Mouse (Mus musculus): ENCODE results near the gene Rasgef1c. TPM values are rescaled to one million over a fixed set of nuclear protein-coding genes. Genes with fewer than 3 reads are reported as not detected.

Gene Rasgef1c
- total and polyA plus RNA-seq, 2 experiments: not detected

GRCm38 (mm10) chr11:49937779-49938178 is 36.1 kb downstream of the Rasgef1c start:
- Histone ChIP-seq H3K27ac (replicated peaks; ENCODE audit: insufficient read depth, low read depth, low read length) (no peak overlapping the region), H3K9ac (ENCODE audit: low read depth, low read length) (no peak overlapping the region), H3K36me3 (ENCODE audit: control insufficient read depth, insufficient read depth, low read length) (no peaks in the 10 kb centered on the region), H3K79me2 (ENCODE audit: control insufficient read depth, insufficient read depth, low read length) (no peaks in the 10 kb centered on the region), H3K4me3 (ENCODE audit: insufficient read depth, low read depth, low read length) (no peak overlapping the region), H3K4me1 (ENCODE audit: control insufficient read depth, insufficient read depth, low read length) (no peaks in the 10 kb centered on the region), H3K27me3 (ENCODE audit: control insufficient read depth, insufficient read depth, low read length) (no peaks in the 10 kb centered on the region)
- WGBS: 95% methylated on average over 6 of the region's 6 CpGs
- no peak for DNase-seq (ENCODE audit: extremely low read depth, low read depth, low spot score)
- TF ChIP-seq POLR2A (IDR thresholded peaks at IDR 0.05; ENCODE audit: extremely low read depth, insufficient read depth, low read length): no peak
- no peak for TF ChIP-seq CTCF (IDR thresholded peaks at IDR 0.05; ENCODE audit: low read depth, low read length)

DNA sequence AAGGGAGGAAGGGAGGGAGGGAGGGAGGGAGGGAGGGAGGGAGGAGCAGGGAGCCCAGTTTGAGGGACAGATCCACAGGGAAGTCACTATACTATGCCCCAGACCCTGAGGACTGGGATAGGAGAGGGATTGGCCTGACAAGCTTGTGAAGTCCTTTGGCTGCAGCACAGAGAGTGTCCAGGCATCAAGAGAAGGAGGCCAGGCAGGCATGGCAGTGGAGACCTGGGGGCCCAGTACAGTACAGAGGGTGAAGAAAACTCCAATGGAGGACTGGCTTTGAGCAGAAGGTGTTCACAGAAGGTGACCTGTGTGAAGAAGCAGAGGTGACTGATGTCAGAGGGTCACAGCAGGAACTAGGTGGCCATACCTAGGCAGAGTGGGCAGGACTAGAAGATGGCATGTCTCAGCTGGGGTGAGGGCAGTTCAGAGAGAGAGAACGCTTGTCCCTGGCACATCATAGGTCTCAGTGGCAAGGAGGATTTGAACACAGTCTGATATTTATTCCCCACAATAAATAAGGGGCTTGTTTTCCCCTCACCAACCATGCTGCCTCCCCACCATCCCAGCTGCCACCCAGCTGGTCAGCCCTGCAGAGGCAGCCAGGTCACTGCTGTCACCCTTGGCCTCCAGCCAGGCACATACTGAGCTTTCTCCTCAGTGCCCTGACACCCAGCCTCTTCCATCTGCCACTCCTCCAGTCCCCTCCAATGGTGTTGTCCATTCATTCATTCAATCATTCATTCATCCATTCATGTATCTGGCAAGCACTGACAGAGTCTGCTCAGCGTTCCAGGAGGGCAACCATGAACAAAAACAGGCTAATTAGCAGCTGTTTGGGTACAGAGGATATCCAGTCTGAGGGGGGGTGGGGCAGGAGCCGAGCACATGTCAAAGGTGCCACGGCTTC is 36.9 kb downstream of the Rasgef1c start:
- Histone ChIP-seq H3K36me3 (ENCODE audit: control insufficient read depth, insufficient read depth, low read length) (no peaks in the 10 kb centered on the region), H3K4me1 (ENCODE audit: control insufficient read depth, insufficient read depth, low read length) (no peaks in the 10 kb centered on the region), H3K79me2 (ENCODE audit: control insufficient read depth, insufficient read depth, low read length) (no peaks in the 10 kb centered on the region), H3K27ac (replicated peaks; ENCODE audit: insufficient read depth, low read depth, low read length) (no peak overlapping the region), H3K4me3 (ENCODE audit: insufficient read depth, low read depth, low read length) (no peak overlapping the region), H3K9ac (ENCODE audit: low read depth, low read length) (no peak overlapping the region), H3K27me3 (ENCODE audit: control insufficient read depth, insufficient read depth, low read length) (no peaks in the 10 kb centered on the region)
- no peak for TF ChIP-seq CTCF (IDR thresholded peaks at IDR 0.05; ENCODE audit: low read depth, low read length)
- TF ChIP-seq POLR2A (IDR thresholded peaks at IDR 0.05; ENCODE audit: extremely low read depth, insufficient read depth, low read length): no peak
- 61% methylated on average over 4 of the region's 4 CpGs for WGBS
- no peak for DNase-seq (ENCODE audit: extremely low read depth, low read depth, low spot score)

- 69% methylated on average over 4 of the region's 4 CpGs for WGBS
- no peak for DNase-seq (ENCODE audit: extremely low read depth, low read depth, low spot score)
- Histone ChIP-seq H3K9ac (ENCODE audit: low read depth, low read length) (no peak overlapping the region), H3K4me3 (ENCODE audit: insufficient read depth, low read depth, low read length) (no peak overlapping the region), H3K4me1 (ENCODE audit: control insufficient read depth, insufficient read depth, low read length) (no peaks in the 10 kb centered on the region), H3K79me2 (ENCODE audit: control insufficient read depth, insufficient read depth, low read length) (no peaks in the 10 kb centered on the region), H3K36me3 (ENCODE audit: control insufficient read depth, insufficient read depth, low read length) (no peaks in the 10 kb centered on the region), H3K27ac (replicated peaks; ENCODE audit: insufficient read depth, low read depth, low read length) (no peak overlapping the region), H3K27me3 (ENCODE audit: control insufficient read depth, insufficient read depth, low read length) (no peaks in the 10 kb centered on the region)
- TF ChIP-seq CTCF (IDR thresholded peaks at IDR 0.05; ENCODE audit: low read depth, low read length) (no peak), POLR2A (IDR thresholded peaks at IDR 0.05; ENCODE audit: extremely low read depth, insufficient read depth, low read length) (no peak)
Observed at GRCm38 (mm10) chr11:49942841-49943240, 41.2 kb downstream of the Rasgef1c start.

GRCm38 (mm10) chr11:49943901-49944300 is 42.3 kb downstream of the Rasgef1c start:
- WGBS: 76% methylated on average over 5 of the region's 5 CpGs
- no peaks in the 10 kb centered on the region for H3K36me3 ChIP-seq (ENCODE audit: control insufficient read depth, insufficient read depth, low read length)

GRCm38 (mm10) chr11:49945726-49946125 is 44.1 kb downstream of the Rasgef1c start:
- no peaks in the 10 kb centered on the region for H3K4me1 ChIP-seq (ENCODE audit: control insufficient read depth, insufficient read depth, low read length)
- no peak overlapping the region for H3K27ac ChIP-seq (replicated peaks; ENCODE audit: insufficient read depth, low read depth, low read length)
- no peak overlapping the region for H3K4me3 ChIP-seq (ENCODE audit: insufficient read depth, low read depth, low read length)
- H3K79me2 ChIP-seq (ENCODE audit: control insufficient read depth, insufficient read depth, low read length): no peaks in the 10 kb centered on the region
- no peak overlapping the region for H3K9ac ChIP-seq (ENCODE audit: low read depth, low read length)
- no peak for DNase-seq (ENCODE audit: extremely low read depth, low read depth, low spot score)
- no peaks in the 10 kb centered on the region for H3K27me3 ChIP-seq (ENCODE audit: control insufficient read depth, insufficient read depth, low read length)
- TF ChIP-seq CTCF (IDR thresholded peaks at IDR 0.05; ENCODE audit: low read depth, low read length) (no peak), POLR2A (IDR thresholded peaks at IDR 0.05; ENCODE audit: extremely low read depth, insufficient read depth, low read length) (no peak)
- H3K36me3 ChIP-seq (ENCODE audit: control insufficient read depth, insufficient read depth, low read length): no peaks in the 10 kb centered on the region
- WGBS: 82% methylated on average over 4 of the region's 4 CpGs

More at GRCm38 (mm10) chr11:49943901-49944300, 42.3 kb downstream of the Rasgef1c start:
- Histone ChIP-seq H3K4me3 (ENCODE audit: insufficient read depth, low read depth, low read length) (no peak overlapping the region), H3K27me3 (ENCODE audit: control insufficient read depth, insufficient read depth, low read length) (no peaks in the 10 kb centered on the region), H3K4me1 (ENCODE audit: control insufficient read depth, insufficient read depth, low read length) (no peaks in the 10 kb centered on the region), H3K79me2 (ENCODE audit: control insufficient read depth, insufficient read depth, low read length) (no peaks in the 10 kb centered on the region), H3K9ac (ENCODE audit: low read depth, low read length) (no peak overlapping the region), H3K27ac (replicated peaks; ENCODE audit: insufficient read depth, low read depth, low read length) (no peak overlapping the region)
- no peak for DNase-seq (ENCODE audit: extremely low read depth, low read depth, low spot score)
- TF ChIP-seq CTCF (IDR thresholded peaks at IDR 0.05; ENCODE audit: low read depth, low read length): no peak
- no peak for TF ChIP-seq POLR2A (IDR thresholded peaks at IDR 0.05; ENCODE audit: extremely low read depth, insufficient read depth, low read length)

DNA sequence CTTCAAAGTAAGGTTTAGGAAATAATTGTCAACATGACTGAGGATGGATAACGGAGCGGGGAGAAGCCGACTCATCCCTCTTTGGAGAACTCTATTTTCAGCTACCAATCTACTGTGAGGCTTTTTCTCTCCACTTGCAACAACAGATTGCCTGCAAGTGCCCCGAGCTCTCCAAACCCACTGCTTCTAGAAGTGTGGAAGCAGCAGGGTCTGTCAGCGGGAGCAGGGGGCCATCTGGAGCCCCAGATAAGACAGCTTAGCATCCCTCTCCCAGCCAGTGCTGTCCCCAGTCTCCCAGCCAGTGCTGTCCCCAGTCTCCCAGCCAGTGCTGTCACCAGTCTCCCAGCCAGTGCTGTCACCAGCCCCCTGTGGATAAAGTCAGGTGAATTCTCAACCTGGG is 48.2 kb downstream of the Rasgef1c start:
- no peaks in the 10 kb centered on the region for H3K79me2 ChIP-seq (ENCODE audit: control insufficient read depth, insufficient read depth, low read length)
- 84% methylated on average over 5 of the region's 5 CpGs for WGBS
- TF ChIP-seq POLR2A (IDR thresholded peaks at IDR 0.05; ENCODE audit: extremely low read depth, insufficient read depth, low read length) (no peak), CTCF (IDR thresholded peaks at IDR 0.05; ENCODE audit: low read depth, low read length) (no peak)
- H3K27ac ChIP-seq (replicated peaks; ENCODE audit: insufficient read depth, low read depth, low read length): no peak overlapping the region
- no peak overlapping the region for H3K4me3 ChIP-seq (ENCODE audit: insufficient read depth, low read depth, low read length)
- no peak overlapping the region for H3K9ac ChIP-seq (ENCODE audit: low read depth, low read length)
- no peaks in the 10 kb centered on the region for H3K4me1 ChIP-seq (ENCODE audit: control insufficient read depth, insufficient read depth, low read length)
- DNase-seq (ENCODE audit: extremely low read depth, low read depth, low spot score): no peak
- H3K36me3 ChIP-seq (ENCODE audit: control insufficient read depth, insufficient read depth, low read length): no peaks in the 10 kb centered on the region
- no peaks in the 10 kb centered on the region for H3K27me3 ChIP-seq (ENCODE audit: control insufficient read depth, insufficient read depth, low read length)

Measured in liver, adult 2 months (tissue).